Mouse (Mus musculus) forebrain, embryonic 11.5 days (tissue): ENCODE results near the gene Pop5. TPM values are rescaled to one million over a fixed set of nuclear protein-coding genes. Genes with fewer than 3 reads are reported as not detected.

Experiments used
- ATAC-seq: fragments of 200-750 bp; cut with Nextera tagmentation; replicated peaks from 2 replicates; pipeline ENCODE4 v1.8.0; 2017; ENCODE audit warnings: moderate TSS enrichment; ENCODE audit not compliant: low FRiP score
- DNase-seq: peaks from one replicate; pipeline ENCODE4 v3.0.0-alpha.2; 2017; ENCODE audit warnings: low spot score
- H3K27ac ChIP-seq: fragments of 300-500 bp; sonication (generic); 2 replicates; pipeline ENCODE4 v1.5.1; 2014; ENCODE audit warnings: low read depth, low read length
- H3K27me3 ChIP-seq: fragments of 300-500 bp; sonication (generic); 2 replicates; pipeline ENCODE4 v1.6.1; 2014; ENCODE audit warnings: mild to moderate bottlenecking, low read length, mixed read lengths; ENCODE audit not compliant: control insufficient read depth, insufficient read depth
- H3K36me3 ChIP-seq: fragments of 300-500 bp; sonication (generic); 2 replicates; pipeline ENCODE4 v1.6.1; 2014; ENCODE audit warnings: mild to moderate bottlenecking, low read length, moderate library complexity, mixed read lengths; ENCODE audit not compliant: control insufficient read depth, insufficient read depth
- H3K4me1 ChIP-seq: fragments of 300-500 bp; sonication (generic); replicated peaks from 2 replicates; pipeline ENCODE4 v1.6.1; 2014; ENCODE audit warnings: low read length, mixed read lengths; ENCODE audit not compliant: control insufficient read depth, insufficient read depth
- H3K4me2 ChIP-seq: fragments of 300-500 bp; sonication (generic); 2 replicates; pipeline ENCODE4 v1.6.1; 2014; ENCODE audit warnings: low read depth, mild to moderate bottlenecking, low read length, moderate library complexity, mixed read lengths; ENCODE audit not compliant: severe bottlenecking
- H3K4me3 ChIP-seq: fragments of 300-500 bp; sonication (generic); 2 replicates; pipeline ENCODE4 v1.5.1; 2014; ENCODE audit warnings: low read depth, low read length
- H3K9ac ChIP-seq: fragments of 300-500 bp; sonication (generic); 2 replicates; pipeline ENCODE4 v1.6.1; 2014; ENCODE audit warnings: low read length
- H3K9me3 ChIP-seq: fragments of 300-500 bp; sonication (generic); 2 replicates; pipeline ENCODE4 v1.6.1; 2016; ENCODE audit warnings: low read length, mixed read lengths; ENCODE audit not compliant: control insufficient read depth
- WGBS: fragments of 180-500 bp; shearing (Covaris S2); extraction: QIAGEN DNeasy Blood & Tissue Kit; methylation state at CpG from one replicate; pipeline ENCODE4 v1.1.7; 2014; 5-methylcytosine and 5-hydroxymethylcytosine counted together
- polyA plus RNA-seq: library from polyadenylated mRNA; unstranded; fragments of >200 nt; fragmentation: Nextera tagmentation; extraction: Ambion mirVana; gene quantifications from 2 replicates; pipeline ENCODE4 v1.2.1, GENCODE M21; 2014

The Pop5 gene
- polyA plus RNA-seq, 1 experiment from 2014 or later, result 105 TPM

DNA sequence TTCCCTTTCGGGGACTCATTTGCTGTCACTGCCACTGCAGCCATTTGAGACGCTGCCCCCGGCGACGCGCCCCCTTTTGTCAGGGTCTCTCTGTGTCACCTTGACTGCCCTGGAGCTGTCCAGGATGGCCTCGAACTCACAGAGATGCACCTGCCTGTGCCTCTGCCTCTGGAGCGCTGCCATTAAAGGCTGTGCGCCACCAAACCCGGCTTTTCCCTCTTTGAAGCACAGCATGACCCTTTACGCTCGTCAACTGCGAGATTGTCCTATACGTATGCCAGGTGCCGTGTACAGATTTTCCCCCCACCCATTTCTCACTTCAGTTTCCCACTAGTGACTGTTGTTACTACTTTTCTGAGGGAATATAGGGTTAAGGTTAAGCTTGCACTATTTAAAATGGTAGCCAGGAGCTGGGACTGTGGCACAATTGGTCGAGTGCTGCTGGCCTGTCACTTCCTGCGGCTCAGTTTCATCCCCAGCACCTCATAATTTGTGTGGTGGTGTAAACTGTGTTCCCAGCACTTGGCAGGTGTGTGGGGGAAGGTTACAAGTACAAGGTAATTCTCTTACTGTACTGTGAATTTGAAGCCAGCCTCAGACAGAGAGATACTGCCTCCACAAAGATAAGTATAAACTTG lies 44.5 kb downstream of the Pop5 start:
- peak; percentile 61 for DNase-seq
- Histone ChIP-seq H3K9ac (peak overlapping the region; percentile 77), H3K4me2 (peak overlapping the region; percentile 62), H3K9me3 (no peaks in the 10 kb centered on the region), H3K36me3 (no peaks in the 10 kb centered on the region), H3K27me3 (no peaks in the 10 kb centered on the region), H3K27ac (no peak overlapping the region), H3K4me3 (peak overlapping the region; percentile 96), H3K4me1 (peaks cover 7% of the 10 kb centered on the region)
- 0 out of 2 replicates have a peak, but pooled peaks have one; percentile 2 for ATAC-seq
- 11% methylated on average over 17 of the region's 17 CpGs for WGBS

DNA sequence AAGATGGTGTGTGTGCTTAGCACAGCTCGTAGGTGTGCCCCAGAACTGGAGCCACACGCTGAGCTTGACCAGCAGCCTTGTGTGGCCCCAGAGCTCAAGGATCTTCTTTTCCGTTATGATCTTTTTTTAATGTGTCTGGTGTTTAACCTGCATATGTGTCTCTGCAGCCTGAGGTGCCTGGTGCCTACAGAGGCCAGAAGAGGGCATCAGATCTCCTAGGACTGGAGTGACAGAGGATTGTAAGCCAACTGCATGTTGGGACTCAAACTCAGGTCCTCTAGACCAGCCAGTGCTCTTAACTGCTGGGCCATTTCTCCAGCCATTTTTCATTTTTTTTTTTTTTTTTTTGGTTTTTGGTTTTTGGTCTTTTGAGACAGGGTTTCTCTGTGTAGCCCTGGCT lies 49.1 kb downstream of the Pop5 start:
- Histone ChIP-seq H3K4me3 (no peak overlapping the region), H3K36me3 (no peaks in the 10 kb centered on the region)
- 92% methylated on average over 3 of the region's 3 CpGs for WGBS

DNA sequence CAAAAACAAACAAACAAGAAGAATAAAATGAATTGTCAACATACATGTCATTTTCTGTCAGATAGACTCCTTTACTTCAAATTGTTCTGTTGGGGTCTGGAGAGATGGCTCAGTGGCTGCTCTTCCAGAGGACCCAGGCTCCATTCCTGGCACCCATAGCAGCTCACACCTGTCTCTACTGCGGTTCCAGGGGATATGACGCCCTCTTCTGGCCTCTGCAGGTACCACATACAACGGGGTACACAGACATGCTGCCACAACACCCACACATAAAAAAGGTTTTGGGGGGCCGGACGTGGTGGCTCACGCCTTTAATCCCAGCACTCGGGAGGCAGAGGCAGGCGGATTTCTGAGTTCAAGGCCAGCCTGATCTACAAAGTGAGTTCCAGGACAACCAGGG lies 58.5 kb downstream of the Pop5 start:
- H3K4me1 ChIP-seq, result peaks cover 10% of the 10 kb centered on the region; the same call in 1 of the 2 replicates
- DNase-seq (no peak), ATAC-seq (no peak)
- H3K36me3 ChIP-seq, result peaks cover 8% of the 10 kb centered on the region
- no peak overlapping the region for H3K4me2 ChIP-seq
- no peak overlapping the region for H3K27ac ChIP-seq
- no peak overlapping the region for H3K4me3 ChIP-seq
- no peaks in the 10 kb centered on the region for H3K9me3 ChIP-seq
- H3K27me3 ChIP-seq, result no peaks in the 10 kb centered on the region
- no peak overlapping the region for H3K9ac ChIP-seq
- WGBS, result 91% methylated on average over 8 of the region's 8 CpGs

More for the DNA sequence above, 49.1 kb downstream of the Pop5 start:
- Histone ChIP-seq H3K9me3 (no peaks in the 10 kb centered on the region), H3K27ac (no peak overlapping the region), H3K4me2 (no peak overlapping the region), H3K27me3 (no peaks in the 10 kb centered on the region), H3K4me1 (peaks cover 7% of the 10 kb centered on the region), H3K9ac (no peak overlapping the region)
- no peak for ATAC-seq
- DNase-seq, result no peak

Other genes starting within 250 kb of the Pop5 start
- 31.7 and 39.5 TPM in 2 replicates for gene Sppl3, start 224.7 kb upstream of the Pop5 start, polyA plus RNA-seq
- gene Gm10401, start 137.5 kb upstream of the Pop5 start, polyA plus RNA-seq, result 22.0 and 33.1 TPM in 2 replicates
- gene Acads, start 116.5 kb upstream of the Pop5 start, polyA plus RNA-seq, result 30.1 and 31.5 TPM in 2 replicates
- gene Unc119b, start 100.9 kb upstream of the Pop5 start, polyA plus RNA-seq, result 81.2 and 83.3 TPM in 2 replicates
- gene Mlec, start 77.7 kb upstream of the Pop5 start, polyA plus RNA-seq, result 56.3 and 56.4 TPM in 2 replicates
- gene Cabp1, start 41.5 kb upstream of the Pop5 start, polyA plus RNA-seq, result 1.2 and 1.5 TPM in 2 replicates
- gene Rnf10, start 37.1 kb downstream of the Pop5 start, polyA plus RNA-seq, result 109 and 110 TPM in 2 replicates
- 57.1 and 58.2 TPM in 2 replicates for gene Coq5, start 43.8 kb downstream of the Pop5 start, polyA plus RNA-seq
- gene Dynll1, start 65.2 kb downstream of the Pop5 start, polyA plus RNA-seq, result 1,518 and 1,534 TPM in 2 replicates
- gene Srsf9, start 91.3 kb downstream of the Pop5 start, polyA plus RNA-seq, result 373 and 388 TPM in 2 replicates
- 51.5 and 51.6 TPM in 2 replicates for gene Gatc, start 105.3 kb downstream of the Pop5 start, polyA plus RNA-seq
- 56.4 and 59.4 TPM in 2 replicates for gene Triap1, start 105.4 kb downstream of the Pop5 start, polyA plus RNA-seq
- gene Cox6a1, start 113.1 kb downstream of the Pop5 start, polyA plus RNA-seq, result 674 and 731 TPM in 2 replicates
- 202 and 219 TPM in 2 replicates for gene Msi1, start 193.8 kb downstream of the Pop5 start, polyA plus RNA-seq
- not detected in 2 replicates for gene Pla2g1b, start 230.4 kb downstream of the Pop5 start, polyA plus RNA-seq
- 20.6 and 22.0 TPM in 2 replicates for gene Sirt4, start 248.9 kb downstream of the Pop5 start, polyA plus RNA-seq